Mouse (Mus musculus) stomach, embryonic 14.5 days (tissue): ENCODE measurements around the gene Syne4. TPM values are rescaled to one million over a fixed set of nuclear protein-coding genes. Genes with fewer than 3 reads are reported as not detected.

Experiments
- ATAC-seq: fragments of 200-750 bp; cut with Nextera tagmentation; 2 replicates; pipeline ENCODE4 v1.8.0; 2017; ENCODE audit warnings: low read depth, moderate TSS enrichment; ENCODE audit not compliant: insufficient number of reproducible peaks, insufficient read depth, low FRiP score
- H3K27ac ChIP-seq: fragments of 300-500 bp; sonication (generic); 2 replicates; pipeline ENCODE4 v1.5.1; 2014; ENCODE audit warnings: mild to moderate bottlenecking, low read length, moderate library complexity, mixed read lengths
- H3K27me3 ChIP-seq: fragments of 300-500 bp; sonication (generic); 2 replicates; pipeline ENCODE4 v1.6.1; 2014; ENCODE audit warnings: low read length, control low read depth, mixed read lengths; ENCODE audit not compliant: control insufficient read depth, insufficient read depth
- H3K36me3 ChIP-seq: fragments of 300-500 bp; sonication (generic); 2 replicates; pipeline ENCODE4 v1.6.1; 2014; ENCODE audit warnings: mild to moderate bottlenecking, control low read depth, low read length, moderate library complexity, mixed read lengths; ENCODE audit not compliant: control insufficient read depth, insufficient read depth
- H3K4me1 ChIP-seq: fragments of 300-500 bp; sonication (generic); 2 replicates; pipeline ENCODE4 v1.6.1; 2014; ENCODE audit warnings: low read length, control low read depth, mixed read lengths; ENCODE audit not compliant: control insufficient read depth, insufficient read depth
- H3K4me2 ChIP-seq: fragments of 300-500 bp; sonication (generic); replicated peaks from 2 replicates; pipeline ENCODE4 v1.6.1; 2014; ENCODE audit warnings: low read depth, low read length, control low read depth
- H3K4me3 ChIP-seq: fragments of 300-500 bp; sonication (generic); 2 replicates; pipeline ENCODE4 v1.5.1; 2014; ENCODE audit warnings: low read depth, low read length, control low read depth
- H3K9ac ChIP-seq: fragments of 300-500 bp; sonication (generic); replicated peaks from 2 replicates; pipeline ENCODE4 v1.6.1; 2014; ENCODE audit warnings: low read depth, mild to moderate bottlenecking, control low read depth, low read length, moderate library complexity, mixed read lengths
- H3K9me3 ChIP-seq: fragments of 300-500 bp; sonication (generic); 2 replicates; pipeline ENCODE4 v1.6.1; 2016; ENCODE audit warnings: low read depth, low read length, control low read depth; ENCODE audit not compliant: control insufficient read depth
- WGBS: fragments of 180-500 bp; shearing (Covaris S2); extraction: QIAGEN DNeasy Blood & Tissue Kit; methylation state at CpG from one replicate; pipeline ENCODE4 v1.1.7; 2014; 5-methylcytosine and 5-hydroxymethylcytosine counted together
- polyA plus RNA-seq: library from polyadenylated mRNA; unstranded; fragments of >200 nt; fragmentation: Nextera tagmentation; extraction: Ambion mirVana; gene quantifications from 2 replicates; pipeline ENCODE4 v1.2.1, GENCODE M21; 2014

The Syne4 gene
- polyA plus RNA-seq, 1 experiment from 2014 or later: 49.0 TPM

DNA sequence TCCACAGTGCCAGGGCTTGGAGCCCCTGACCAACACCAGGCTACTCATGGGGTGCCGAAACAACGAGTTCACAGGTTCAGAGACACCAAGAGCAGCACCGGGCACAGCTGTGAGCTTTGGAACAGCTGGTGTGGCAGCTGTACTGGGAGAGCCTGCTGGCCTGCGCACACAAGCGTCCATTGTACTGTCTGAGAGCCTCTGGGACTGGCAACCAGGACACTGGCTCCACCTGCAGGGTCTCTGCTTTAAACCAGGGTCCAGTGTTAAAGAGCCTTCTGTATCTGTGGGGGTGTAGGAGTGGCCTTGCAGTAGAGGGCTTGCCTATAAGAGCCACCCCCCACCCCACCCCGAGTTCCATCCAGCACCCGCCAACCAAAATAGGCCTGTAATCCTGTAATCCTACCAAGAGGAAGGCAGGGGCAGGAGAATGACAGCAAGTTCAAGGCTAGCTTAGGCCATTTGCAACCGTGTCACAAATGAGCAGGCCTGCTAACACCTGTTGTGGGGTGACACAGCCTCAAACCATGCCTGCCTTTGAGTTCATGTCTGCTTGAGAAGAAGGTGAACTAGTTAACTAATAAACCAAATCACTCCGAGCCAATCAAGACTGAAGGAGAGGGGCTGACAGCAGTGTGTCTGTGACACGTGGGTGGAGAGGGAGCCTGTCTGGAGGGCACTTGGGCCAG lies 24.8 kb upstream of the Syne4 start:
- Histone ChIP-seq H3K36me3 (no peaks in the 10 kb centered on the region; the same call in 1 of the 2 replicates), H3K9ac (no peak overlapping the region), H3K27ac (no peak overlapping the region), H3K4me3 (no peak overlapping the region), H3K4me2 (no peak overlapping the region), H3K27me3 (no peaks in the 10 kb centered on the region), H3K4me1 (no peaks in the 10 kb centered on the region), H3K9me3 (no peaks in the 10 kb centered on the region)
- WGBS: 65% methylated on average over 10 of the region's 10 CpGs
- ATAC-seq: peak; percentile 59; the same call in 1 of the 2 replicates

DNA sequence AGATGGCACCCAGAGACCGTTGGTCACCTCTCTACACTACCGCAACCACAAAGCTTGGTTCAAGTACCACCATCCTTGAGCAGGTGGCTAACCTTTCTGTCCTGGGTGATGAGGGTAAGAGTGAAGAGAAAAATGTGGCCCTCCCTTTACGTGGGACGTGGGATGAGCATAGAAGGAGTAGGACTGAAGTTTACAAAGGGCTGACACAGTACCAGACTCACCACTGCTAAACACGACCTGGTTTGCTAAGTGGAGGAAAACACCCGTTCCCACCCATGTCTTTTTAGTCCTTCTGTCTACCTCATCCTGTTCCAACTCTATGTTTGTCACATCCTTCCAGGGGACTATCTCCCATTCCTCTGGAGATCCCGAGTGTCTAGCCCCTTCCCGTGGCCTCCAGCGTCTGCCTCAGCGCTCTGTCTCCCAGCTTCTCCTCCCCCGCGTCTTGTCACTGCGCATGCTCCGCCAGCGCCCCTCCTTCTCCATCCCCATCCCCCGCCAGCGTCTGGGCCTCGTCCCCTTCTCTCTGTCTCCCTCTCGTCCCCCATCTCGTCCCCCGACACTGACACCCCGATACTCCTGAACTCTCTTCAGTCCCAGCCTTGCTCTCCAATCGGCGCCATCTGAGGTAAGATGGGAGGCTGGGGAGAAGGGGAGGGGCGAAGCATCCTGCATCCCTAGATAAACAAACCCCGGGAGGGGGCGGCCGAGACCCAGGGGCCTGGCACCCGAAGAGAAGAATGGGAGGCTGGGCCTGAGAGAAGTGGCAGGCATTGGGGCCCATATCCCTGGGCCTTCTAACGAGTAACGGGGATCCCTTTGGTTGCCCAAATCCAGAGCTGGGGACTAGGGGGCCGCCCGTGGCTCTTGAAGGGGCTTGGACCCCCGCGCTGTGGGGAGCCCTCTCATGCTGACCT lies 23.1 kb upstream of the Syne4 start, which contains the start of gene Clip3:
Clip3 (plus strand) TSS at position 514 of the 917 bp plus-strand sequence.
- no peaks in the 10 kb centered on the region for H3K4me1 ChIP-seq
- no peaks in the 10 kb centered on the region for H3K27me3 ChIP-seq
- no peaks in the 10 kb centered on the region for H3K9me3 ChIP-seq
- peak within 1 kb of the TSS; percentile 55 for H3K4me3 ChIP-seq
- peak within 1 kb of the TSS; percentile 49 for H3K27ac ChIP-seq
- peak within 1 kb of the TSS; percentile 61 for H3K4me2 ChIP-seq
- peak within 1 kb of the TSS; percentile 85 for H3K9ac ChIP-seq
- 7% methylated on average over 35 of the region's 35 CpGs for WGBS
- peaks cover 3% of the 10 kb centered on the region; the same call in 1 of the 2 replicates for H3K36me3 ChIP-seq
- ATAC-seq: peak; percentile 73

DNA sequence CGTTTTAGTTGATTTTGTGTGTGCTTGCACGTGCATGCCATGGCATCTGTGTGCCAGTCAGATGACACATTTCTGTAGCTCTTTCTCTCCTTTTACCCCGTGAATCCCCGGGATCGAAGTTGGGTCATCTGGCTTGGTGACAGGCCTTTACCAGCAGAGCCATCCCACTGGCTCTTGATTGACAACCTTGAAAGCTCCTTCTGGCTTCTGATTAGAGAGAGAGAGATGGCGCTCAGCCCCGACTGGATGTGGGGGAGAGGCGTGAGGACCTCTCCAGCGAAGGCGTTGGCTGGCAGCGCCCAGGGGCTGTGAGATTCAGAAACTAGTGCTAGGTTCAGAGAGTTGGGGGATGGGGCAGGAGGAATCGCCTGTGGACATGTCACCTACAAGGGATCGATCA lies 20.8 kb upstream of the Syne4 start:
- H3K27me3 ChIP-seq: no peaks in the 10 kb centered on the region
- no peak overlapping the region for H3K9ac ChIP-seq
- H3K36me3 ChIP-seq: peaks cover 16% of the 10 kb centered on the region
- no peak overlapping the region for H3K4me2 ChIP-seq
- H3K4me3 ChIP-seq: no peak overlapping the region
- H3K9me3 ChIP-seq: no peaks in the 10 kb centered on the region
- H3K27ac ChIP-seq: no peak overlapping the region
- H3K4me1 ChIP-seq: no peaks in the 10 kb centered on the region
- no peak for ATAC-seq
- 82% methylated on average over 13 of the region's 13 CpGs for WGBS

DNA sequence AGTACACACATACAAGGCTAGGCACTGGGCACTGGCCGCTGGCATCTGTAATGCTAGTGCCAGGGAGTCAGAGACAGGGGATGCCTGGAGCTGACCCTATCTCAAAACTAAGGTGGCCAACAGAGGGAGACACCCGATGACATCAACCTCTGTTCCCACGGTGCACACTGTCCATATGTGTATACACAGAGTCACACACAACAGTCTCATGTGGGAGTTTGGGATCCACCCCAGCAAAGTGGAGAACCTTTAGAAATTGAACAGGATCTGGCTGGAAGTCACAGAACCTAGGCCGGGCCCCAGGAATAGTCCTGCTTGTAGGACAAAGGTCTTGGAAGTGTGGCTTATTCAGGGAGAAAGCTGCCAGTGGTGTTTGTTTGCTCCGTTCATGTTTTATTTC lies 20.3 kb upstream of the Syne4 start:
- Histone ChIP-seq H3K27ac (no peak overlapping the region), H3K4me2 (no peak overlapping the region), H3K9me3 (no peaks in the 10 kb centered on the region), H3K9ac (no peak overlapping the region), H3K4me3 (no peak overlapping the region), H3K27me3 (no peaks in the 10 kb centered on the region), H3K4me1 (no peaks in the 10 kb centered on the region), H3K36me3 (peaks cover 19% of the 10 kb centered on the region)
- ATAC-seq: no peak
- whole genome bisulfite sequencing: 89% methylated on average over 5 of the region's 5 CpGs

DNA sequence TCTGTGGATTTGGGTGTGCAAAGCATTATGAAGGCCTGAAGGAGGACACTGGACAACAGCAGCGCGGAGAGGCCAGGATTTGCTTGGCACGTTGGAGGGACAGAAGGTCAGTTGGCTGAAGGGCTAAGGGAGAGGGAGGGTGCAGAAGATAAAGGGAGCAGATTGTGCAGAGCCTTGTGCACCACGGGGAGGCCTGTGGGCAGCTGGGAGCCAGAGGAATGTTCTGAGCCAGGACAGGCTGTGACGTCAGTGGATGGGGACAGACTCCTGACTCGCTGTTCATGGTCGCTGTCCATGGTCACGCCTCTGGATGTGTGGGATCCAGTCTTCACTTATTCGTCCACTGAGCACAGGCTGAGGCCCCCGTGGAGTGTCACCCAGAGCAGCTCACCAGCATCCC lies 19.5 kb upstream of the Syne4 start:
- peaks cover 22% of the 10 kb centered on the region for H3K36me3 ChIP-seq
- no peak overlapping the region for H3K27ac ChIP-seq
- no peak overlapping the region for H3K4me3 ChIP-seq
- 62% methylated on average over 10 of the region's 10 CpGs for WGBS
- no peak overlapping the region for H3K9ac ChIP-seq
- no peaks in the 10 kb centered on the region for H3K4me1 ChIP-seq
- ATAC-seq: no peak
- no peaks in the 10 kb centered on the region for H3K9me3 ChIP-seq
- no peak overlapping the region for H3K4me2 ChIP-seq
- no peaks in the 10 kb centered on the region for H3K27me3 ChIP-seq

DNA sequence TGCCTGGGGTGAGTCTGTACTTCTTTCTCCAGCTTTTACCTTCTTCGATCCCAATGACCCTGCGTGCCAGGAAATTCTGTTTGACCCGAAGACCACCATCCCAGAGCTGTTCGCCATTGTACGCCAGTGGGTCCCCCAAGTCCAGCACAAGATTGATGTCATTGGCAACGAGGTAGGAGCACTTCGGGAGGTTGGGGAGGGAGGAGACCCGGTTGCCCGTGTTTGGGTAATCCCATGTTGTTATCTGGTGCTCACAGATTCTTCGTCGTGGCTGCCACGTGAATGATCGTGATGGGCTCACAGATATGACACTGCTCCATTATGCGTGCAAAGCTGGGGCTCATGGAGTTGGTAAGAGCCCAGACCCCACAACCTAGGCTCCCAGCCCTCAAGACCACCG lies 17.8 kb upstream of the Syne4 start:
- WGBS: 90% methylated on average over 15 of the region's 15 CpGs
- Histone ChIP-seq H3K4me2 (no peak overlapping the region), H3K9ac (no peak overlapping the region), H3K27me3 (no peaks in the 10 kb centered on the region), H3K4me3 (no peak overlapping the region), H3K27ac (no peak overlapping the region), H3K36me3 (peaks cover 24% of the 10 kb centered on the region), H3K4me1 (no peaks in the 10 kb centered on the region), H3K9me3 (no peaks in the 10 kb centered on the region)
- no peak for ATAC-seq

DNA sequence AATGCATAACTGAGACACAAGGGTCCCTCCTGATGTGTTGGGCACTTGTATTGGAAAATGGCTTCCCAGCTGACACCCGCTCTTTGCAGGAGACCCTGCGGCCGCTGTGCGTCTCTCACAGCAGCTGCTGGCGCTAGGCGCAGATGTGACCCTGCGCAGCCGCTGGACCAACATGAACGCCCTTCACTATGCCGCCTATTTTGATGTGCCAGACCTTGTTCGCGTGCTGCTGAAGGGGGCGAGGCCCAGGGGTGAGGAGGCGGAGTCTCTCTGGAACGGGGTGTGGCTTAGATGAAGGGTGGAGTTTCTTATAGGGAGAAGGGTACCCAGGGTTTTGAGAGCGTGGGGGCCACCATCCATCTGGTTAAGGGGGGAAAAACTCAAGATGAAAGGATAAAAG lies 17.3 kb upstream of the Syne4 start:
- Histone ChIP-seq H3K4me1 (no peaks in the 10 kb centered on the region), H3K36me3 (peaks cover 27% of the 10 kb centered on the region), H3K9me3 (no peaks in the 10 kb centered on the region), H3K9ac (no peak overlapping the region), H3K4me2 (no peak overlapping the region), H3K4me3 (no peak overlapping the region), H3K27ac (no peak overlapping the region), H3K27me3 (no peaks in the 10 kb centered on the region)
- WGBS: 77% methylated on average over 16 of the region's 16 CpGs
- ATAC-seq: no peak

DNA sequence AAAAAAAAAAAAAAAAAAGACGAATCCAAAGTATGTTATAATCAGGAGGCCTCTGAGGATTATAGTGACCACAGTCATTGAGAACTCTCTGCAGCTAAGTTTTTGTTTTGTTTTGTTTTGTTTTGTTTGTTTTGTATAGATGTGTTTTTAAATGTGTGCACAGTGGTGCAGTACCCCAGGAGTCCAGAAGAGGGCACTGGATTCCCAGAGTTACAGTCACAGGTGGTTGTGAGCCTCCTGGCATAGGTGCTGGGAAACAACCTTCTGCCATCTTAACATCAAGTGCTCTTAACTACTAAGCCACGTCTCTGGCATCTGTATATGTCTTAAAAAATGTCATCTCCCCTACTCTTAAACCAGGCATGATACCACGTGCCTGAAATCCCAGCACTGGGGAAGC lies 13.7 kb upstream of the Syne4 start:
- ATAC-seq: no peak
- 60% methylated on average over 3 of the region's 3 CpGs for WGBS
- H3K9ac ChIP-seq: no peak overlapping the region

More for the DNA sequence above, 13.7 kb upstream of the Syne4 start:
- no peaks in the 10 kb centered on the region for H3K9me3 ChIP-seq
- no peak overlapping the region for H3K4me2 ChIP-seq
- peaks cover 40% of the 10 kb centered on the region for H3K36me3 ChIP-seq
- no peak overlapping the region for H3K27ac ChIP-seq
- no peaks in the 10 kb centered on the region for H3K4me1 ChIP-seq
- no peaks in the 10 kb centered on the region for H3K27me3 ChIP-seq
- no peak overlapping the region for H3K4me3 ChIP-seq
